Mouse (Mus musculus) liver, adult (tissue): Measurements from ENCODE around the gene Gm5725.
"Not testable (repeated sequence)": the region's sequence is repeated elsewhere in the genome, so short reads cannot be mapped to it uniquely, and the experiment has no call there.

ENCODE experiments used
- GATA4 ChIP-seq: IDR thresholded peaks from 2 replicates; pipeline ENCODE4 v1.6.1; 2014; ENCODE audit warnings: mild to moderate bottlenecking, low read length; ENCODE audit not compliant: insufficient replicate concordance

Gm5725 gene

GRCm38 (mm10) chr7:21844167-21844566 is at the start of gene Gm5725:
Gene Gm5725, minus strand, starts transcription at chr7:21844267.
- TF ChIP-seq GATA4, result not testable (repeated sequence)

GRCm38 (mm10) chr7:21832051-21832450 is 12.0 kb downstream of the Gm5725 start, which contains the start of gene Vmn1r135:
Gene Vmn1r135, plus strand, starts transcription at chr7:21832351.
- not testable (repeated sequence) for TF ChIP-seq GATA4

GRCm38 (mm10) chr7:21796628-21797027 is 47.4 kb downstream of the Gm5725 start, which contains the start of gene Gm4177:
Gene Gm4177, minus strand, starts transcription at chr7:21796728.
- not testable (repeated sequence) for TF ChIP-seq GATA4
